Mouse (Mus musculus) stomach, postnatal 0 days (tissue): ENCODE results near the gene Ntm.

Source experiments
- CTCF ChIP-seq: IDR thresholded peaks from 2 replicates; pipeline ENCODE4 v1.5.1; 2016; ENCODE audit warnings: antibody characterized with exemption, low read depth, mild to moderate bottlenecking, moderate library complexity
- EP300 ChIP-seq: optimal IDR thresholded peaks from 2 replicates; pipeline ENCODE3; 2016; ENCODE audit warnings: antibody characterized with exemption

GRCm38 (mm10) chr9:29071997-29072396 is 890.9 kb downstream of the Ntm start:
- TF ChIP-seq EP300, result no peak
- no peak for TF ChIP-seq CTCF
